Mouse (Mus musculus): ENCODE results near the gene Tmem238l. TPM values are rescaled to one million over a fixed set of nuclear protein-coding genes. Genes with fewer than 3 reads are reported as not detected.

The Tmem238l gene
- total RNA-seq, 2 experiments from 2014 or later = not detected

GRCm38 (mm10) chr11:66975606-66976330 is 19.3 kb downstream of the Tmem238l start:
- no peak for DNase-seq (ENCODE audit: low spot score in 2 of 2)

DNA sequence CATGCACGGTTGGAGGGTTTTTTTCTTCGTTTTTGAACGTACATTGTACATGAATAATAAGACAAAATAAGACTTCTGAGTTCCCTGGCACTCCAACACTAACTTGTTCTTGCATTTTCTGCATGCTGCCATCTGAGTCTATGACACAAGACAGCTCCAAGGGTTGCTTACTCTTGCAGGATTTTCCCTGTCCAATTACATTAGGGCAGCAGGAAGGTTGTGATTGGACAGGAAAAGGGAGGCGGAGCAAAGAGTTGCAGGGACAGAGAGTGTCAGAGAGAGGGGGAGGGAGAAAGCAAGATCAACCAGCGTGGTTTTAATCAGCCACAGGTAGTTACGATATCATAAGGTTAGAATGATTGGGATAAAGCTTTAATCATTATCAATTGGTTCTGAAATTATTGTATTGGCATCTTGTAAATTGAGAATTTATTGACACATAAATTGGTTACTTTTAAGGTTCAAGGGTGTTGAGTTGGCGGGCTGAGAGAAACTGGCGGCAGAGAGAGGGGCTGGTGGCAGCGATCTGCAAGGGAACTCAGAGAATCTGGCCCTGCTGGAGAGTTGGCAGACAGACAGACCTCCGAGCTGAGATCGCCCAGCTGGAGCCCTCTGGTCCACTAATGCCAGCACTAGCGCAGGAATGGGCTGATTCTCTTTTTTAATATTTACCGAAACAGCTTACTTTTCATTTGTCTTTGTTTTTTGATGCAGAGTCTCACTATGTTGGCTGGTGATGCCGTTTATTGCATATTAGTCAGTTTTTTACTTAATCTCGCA is 25.1 kb downstream of the Tmem238l start:
- DNase-seq (ENCODE audit: low spot score in 2 of 2) = no peak

DNA sequence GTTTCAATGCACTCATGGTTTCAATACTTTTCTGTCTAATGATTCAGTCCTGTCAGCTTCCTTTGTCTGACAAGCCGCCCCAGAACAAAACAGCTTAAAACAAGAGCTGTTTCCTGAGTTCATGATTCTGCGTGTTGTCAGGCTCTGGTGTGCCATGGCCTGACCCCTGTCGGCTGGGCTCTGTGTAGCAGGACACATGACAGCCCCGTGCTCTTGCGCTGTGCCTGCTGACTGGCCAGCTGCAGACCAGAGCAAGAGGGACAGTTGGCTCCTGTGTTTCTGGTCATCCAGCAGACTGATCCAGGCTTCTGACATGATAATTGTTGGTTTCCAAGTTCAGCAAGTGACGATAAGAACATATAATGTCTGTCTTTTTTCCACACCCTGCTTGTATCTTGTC is 26.4 kb downstream of the Tmem238l start:
- no peak for DNase-seq (ENCODE audit: low spot score in 2 of 2)

DNA sequence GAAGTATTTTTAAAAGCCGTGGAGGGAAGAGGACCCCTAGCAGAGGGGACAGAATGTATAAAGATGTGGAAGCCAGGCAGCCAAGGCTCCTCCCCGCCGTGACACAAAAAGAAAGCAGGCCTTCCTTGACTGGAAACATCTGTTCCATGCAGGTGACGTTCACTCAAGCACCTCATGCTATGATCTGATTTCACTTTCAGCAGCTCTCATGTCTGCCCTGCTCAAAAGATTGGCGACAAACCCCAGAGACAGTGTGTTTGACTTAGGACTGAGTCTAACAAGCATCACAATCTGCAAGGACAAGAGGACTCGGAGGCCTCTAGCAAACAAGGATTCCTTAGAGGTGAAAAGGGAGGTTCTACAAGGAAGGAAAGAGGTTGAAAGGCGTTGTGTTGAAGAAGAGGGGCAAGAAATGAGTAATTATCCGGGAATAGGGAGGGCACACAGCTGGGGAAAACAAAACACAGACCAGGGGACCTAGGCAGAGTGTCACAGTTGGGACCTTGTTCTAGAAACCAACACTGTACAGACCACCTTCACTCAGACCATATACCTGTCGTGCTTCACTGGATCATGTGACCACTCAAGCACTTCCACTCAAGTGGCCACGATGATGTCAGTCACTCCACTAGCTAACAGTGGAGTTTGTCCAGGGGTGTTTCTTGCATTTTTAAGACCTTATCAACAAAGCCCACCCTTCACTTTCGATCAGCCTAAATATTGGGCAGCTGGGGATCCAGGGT is 27.2 kb downstream of the Tmem238l start:
- DNase-seq (ENCODE audit: low spot score in 2 of 2) = no peak

- peak; percentile 59 to 91 for DNase-seq (ENCODE audit: low spot score in 2 of 2)
Measured at GRCm38 (mm10) chr11:66984165-66985135, 28.0 kb downstream of the Tmem238l start.

DNA sequence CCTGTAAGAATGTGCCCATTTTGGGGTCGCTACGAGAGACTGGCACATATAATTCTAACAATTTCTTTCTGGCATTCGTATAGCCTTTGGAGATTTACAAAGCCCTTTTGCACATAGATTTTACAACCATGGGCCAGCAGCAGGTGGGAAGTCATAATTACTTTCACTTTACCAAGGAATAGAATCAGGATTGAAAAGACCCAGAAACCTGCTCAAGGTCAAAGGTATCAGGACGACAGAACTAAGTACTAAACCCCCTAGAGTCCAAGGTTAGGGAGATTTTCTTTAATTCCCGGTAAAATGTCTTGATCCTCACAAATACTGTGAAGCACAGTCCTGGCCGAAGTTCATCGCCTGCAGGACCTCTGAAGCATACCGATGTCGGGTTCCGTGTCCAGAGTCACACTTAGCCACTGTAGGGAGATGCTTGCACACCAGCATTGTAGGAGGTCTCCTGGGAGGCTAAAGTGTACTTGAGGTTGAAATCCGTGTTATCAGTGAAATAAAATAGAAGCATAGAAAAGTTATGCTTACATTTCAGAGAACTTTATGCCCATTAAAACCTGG is 28.8 kb downstream of the Tmem238l start:
- no peak for DNase-seq (ENCODE audit: low spot score in 2 of 2)

DNA sequence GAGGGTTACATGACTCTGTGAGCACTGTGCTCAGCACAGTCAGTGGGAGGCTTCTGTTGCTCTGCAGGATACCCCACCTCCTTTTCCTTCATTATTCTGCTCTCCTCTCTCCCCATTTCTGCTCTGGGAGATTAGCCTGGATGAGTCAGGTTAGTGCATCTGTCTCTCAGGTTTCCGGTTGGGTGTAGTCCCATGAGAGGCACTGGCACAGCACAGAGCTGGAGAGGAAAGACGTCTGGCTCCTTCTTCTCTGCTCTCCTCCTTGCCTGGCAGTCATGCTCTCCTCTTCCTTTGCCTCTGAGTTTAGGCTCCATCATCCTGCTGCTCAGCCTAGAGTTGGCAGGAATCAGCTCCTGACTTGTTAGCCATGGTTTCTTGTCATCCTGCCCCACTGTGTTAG is 35.7 kb downstream of the Tmem238l start:
- no peak for DNase-seq (ENCODE audit: low spot score in 2 of 2)

GRCm38 (mm10) chr11:66993674-66994073 is 37.2 kb downstream of the Tmem238l start:
- no peak for DNase-seq (ENCODE audit: low spot score in 2 of 2)

- no peak for DNase-seq (ENCODE audit: low spot score in 2 of 2)
Measured at GRCm38 (mm10) chr11:66996446-66996845, 40.0 kb downstream of the Tmem238l start.

DNA sequence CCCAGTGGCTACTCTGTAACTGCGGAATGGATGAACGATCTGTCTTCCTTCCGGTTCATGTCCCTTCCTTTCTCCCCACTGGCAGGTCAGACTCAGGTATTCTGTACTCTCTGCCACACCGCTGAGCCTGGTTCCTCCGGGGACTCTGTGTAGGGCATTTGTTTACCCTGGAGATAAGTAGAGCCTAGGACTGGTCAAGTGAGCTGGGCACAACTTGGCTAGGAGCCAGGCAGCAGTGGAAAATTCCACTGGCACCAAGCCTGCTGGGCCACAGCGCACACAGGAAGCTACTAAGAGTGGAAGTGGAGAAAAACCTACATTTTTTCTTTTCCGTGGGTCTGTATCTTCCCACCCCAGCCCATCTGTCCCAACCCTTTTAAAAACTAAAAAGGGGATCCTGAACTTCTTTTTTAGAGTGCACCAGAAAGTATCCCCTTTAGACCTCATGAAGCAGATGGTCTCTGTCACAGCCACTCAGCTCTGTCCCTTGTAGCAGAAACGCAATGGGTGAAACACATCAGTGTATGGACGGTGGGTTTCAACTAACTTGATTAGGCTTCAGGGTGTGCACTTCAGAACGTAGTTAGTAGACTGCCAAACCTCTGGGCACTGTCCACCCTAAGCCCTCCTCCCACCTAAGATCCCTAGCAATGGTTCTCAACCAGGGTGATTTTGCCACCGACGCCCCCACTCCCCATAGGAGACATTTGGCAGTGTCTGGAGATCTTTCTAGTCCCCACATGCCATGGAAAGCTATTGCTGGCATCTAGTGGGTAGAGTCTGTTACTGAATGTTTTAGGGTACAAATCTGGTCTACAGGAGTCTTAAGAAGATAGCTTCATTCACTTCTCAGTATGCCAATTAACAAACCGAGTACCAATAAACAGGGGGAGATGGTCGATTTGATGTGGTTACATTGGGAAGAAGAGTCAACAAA is 42.3 kb downstream of the Tmem238l start:
- no peak for DNase-seq (ENCODE audit: low spot score in 2 of 2)

DNA sequence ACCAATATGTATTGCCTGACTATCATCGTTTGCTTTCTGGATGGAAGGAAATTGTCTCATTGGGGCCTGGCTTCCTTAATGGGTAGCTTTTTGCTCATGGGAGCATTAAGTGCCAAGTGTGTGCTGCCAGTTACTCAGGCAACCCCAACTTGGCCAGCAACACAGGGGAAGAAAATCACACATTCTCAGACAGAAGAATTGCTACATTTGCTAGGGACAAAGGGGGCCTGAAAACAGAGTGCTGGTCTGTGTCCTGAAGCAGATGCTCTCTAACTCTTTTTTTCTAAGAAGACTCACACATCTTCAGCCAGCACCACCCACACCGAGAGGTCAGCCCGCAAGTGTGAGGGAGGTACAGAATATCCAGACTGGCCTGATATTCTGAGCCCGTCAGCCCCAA is 44.2 kb downstream of the Tmem238l start:
- DNase-seq (ENCODE audit: low spot score in 2 of 2) = no peak

- no peak for DNase-seq (ENCODE audit: low spot score in 2 of 2)
Measured at GRCm38 (mm10) chr11:67001717-67002116, 45.3 kb downstream of the Tmem238l start.

DNA sequence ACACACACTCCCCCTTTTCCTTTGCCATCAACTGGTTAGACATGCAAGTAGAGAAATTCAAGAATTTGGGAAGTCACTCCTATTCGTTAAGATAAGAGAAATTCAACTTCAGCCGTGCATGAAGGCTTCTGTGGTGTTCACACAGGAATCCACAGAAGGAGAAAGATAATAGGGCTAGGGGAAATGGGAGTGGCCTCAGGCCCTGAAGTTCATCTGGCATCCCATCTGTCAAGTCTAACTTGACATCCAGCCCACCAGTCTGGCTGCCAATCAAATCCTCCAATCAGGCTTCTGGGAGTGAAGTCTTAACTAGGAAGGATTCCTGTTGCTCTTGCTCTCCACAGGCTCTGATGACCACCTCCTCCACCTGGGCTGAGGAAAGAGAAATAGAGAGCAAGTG is 46.5 kb downstream of the Tmem238l start:
- no peak for DNase-seq (ENCODE audit: low spot score in 2 of 2)

DNA sequence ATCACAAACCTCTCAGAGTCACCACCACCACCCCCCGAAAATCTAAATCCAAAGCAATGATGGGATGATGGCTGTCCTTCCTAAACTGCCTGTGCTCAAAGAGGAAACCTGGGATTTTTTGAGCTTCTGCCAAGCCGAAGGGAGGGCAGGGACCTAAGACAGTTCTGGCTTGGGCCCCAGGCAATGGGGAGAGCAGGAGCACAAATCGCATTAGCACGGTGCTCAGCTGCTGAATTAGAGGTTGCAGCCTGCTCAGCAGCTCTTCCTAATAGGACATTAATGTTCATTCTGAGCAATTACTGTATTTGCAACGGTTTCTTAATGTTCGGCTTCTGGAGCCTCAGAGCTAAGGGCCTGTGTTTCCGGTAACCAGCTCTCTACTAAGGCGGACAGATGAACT is 51.5 kb downstream of the Tmem238l start:
- no peak for DNase-seq (ENCODE audit: low spot score in 2 of 2)

DNA sequence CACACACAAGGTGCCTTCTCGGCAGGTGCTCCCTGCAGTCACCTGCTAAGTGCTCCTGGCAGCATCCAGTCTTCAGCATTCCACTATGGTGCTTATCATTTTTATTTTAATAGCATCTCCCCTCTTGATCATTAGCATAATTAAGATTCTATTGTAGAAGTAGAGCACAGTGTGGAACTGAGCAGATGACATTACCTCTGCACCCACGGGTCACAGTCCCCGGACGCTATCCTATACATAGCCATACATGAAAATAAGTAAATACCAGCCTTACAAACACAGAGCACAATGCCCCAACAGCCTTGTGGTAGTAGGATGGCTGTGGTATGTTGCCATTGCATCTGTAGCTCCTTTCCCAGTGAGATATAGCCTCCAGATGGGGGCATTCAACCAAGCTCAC is 52.1 kb downstream of the Tmem238l start:
- DNase-seq (ENCODE audit: low spot score in 2 of 2) = no peak

DNA sequence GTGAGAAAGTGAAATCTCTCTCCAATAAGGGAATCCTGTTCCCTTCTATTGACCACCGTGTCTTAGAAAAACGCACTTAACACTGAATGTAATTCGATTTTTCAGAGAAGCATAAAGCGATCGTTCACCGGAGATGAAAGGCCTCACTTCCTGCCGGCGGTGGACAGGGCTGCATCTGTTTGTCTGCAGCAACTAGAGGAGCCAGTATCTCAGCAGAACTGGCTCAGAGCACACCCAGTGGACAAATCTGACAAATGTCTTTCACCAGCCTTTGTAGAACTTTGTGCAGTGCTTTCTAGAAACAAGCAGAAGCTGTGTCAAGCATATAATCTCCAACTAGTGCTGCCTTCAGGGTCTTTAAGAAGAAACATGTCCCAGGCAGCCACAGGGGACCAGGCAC is 54.0 kb downstream of the Tmem238l start:
- no peak for DNase-seq (ENCODE audit: low spot score in 2 of 2)

- no peak for DNase-seq (ENCODE audit: low spot score in 2 of 2)
Measured at GRCm38 (mm10) chr11:67011635-67012034, 55.2 kb downstream of the Tmem238l start.

Data from layer of hippocampus, adult 18-20 months (tissue).